Mouse (Mus musculus): ENCODE measurements around the gene Foxq1. TPM values are rescaled to one million over a fixed set of nuclear protein-coding genes. Genes with fewer than 3 reads are reported as not detected.

Foxq1 gene
- polyA plus RNA-seq, 2 experiments = 0.40 to 0.50 TPM

DNA sequence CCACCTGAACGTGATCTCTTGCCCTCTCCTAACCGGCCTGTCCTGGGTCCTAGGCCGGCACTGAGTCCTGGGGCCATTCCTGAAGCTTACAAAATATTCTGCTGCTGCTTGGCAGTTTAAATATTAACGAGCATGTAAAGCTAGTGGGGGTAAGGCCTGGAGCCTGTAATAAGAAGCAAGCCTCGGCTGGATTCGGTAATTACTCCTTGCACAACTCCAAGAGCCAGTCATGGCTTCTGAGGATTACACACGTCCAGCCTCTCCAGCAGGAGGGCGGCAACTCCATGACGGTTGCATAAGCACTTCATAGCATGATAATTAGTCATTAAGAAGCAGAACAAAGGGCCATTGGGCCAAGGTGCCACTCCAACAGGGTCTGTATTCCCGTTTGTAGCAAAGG lies 22.5 kb downstream of the Foxq1 start:
- TF ChIP-seq CTCF (IDR thresholded peaks at IDR 0.05; ENCODE audit: low read depth) (no peak), EP300 (IDR thresholded peaks at IDR 0.05; ENCODE audit: low read depth) (no peak)

GRCm38 (mm10) chr13:31579866-31580265 lies 23.9 kb downstream of the Foxq1 start:
- no peak overlapping the region for H3K27ac ChIP-seq
- H3K9ac ChIP-seq (replicated peaks) = no peak overlapping the region
- WGBS (ENCODE audit: insufficient replicate concordance) = 42% methylated on average over 9 of the region's 9 CpGs
- DNase-seq (ENCODE audit: low read depth in 3 of 3, low spot score in 3 of 3) (no peak), ATAC-seq (ENCODE audit: insufficient read depth) (no peak)
- H3K27me3 ChIP-seq (ENCODE audit: control insufficient read depth, insufficient read depth, low read length) = no peaks in the 10 kb centered on the region
- no peaks in the 10 kb centered on the region for H3K9me3 ChIP-seq (ENCODE audit: control insufficient read depth, low read length)
- TF ChIP-seq EP300 (IDR thresholded peaks at IDR 0.05; ENCODE audit: low read depth) (no peak), CTCF (IDR thresholded peaks at IDR 0.05; ENCODE audit: low read depth) (peak; percentile 66)
- H3K4me1 ChIP-seq (replicated peaks; ENCODE audit: control insufficient read depth in 2 of 2, insufficient read depth in 2 of 2, low read length in 1 of 2) = 0 out of 4 replicates have a peak, but pooled peaks cover 0 to 3% of the 10 kb centered on the region in 2 experiments
- H3K4me3 ChIP-seq (ENCODE audit: insufficient read depth in 1 of 2, low read depth in 2 of 2, low read length in 2 of 2) = no peak overlapping the region
- no peak overlapping the region for H3K4me2 ChIP-seq (ENCODE audit: low read depth)
- no peaks in the 10 kb centered on the region for H3K36me3 ChIP-seq (replicated peaks; ENCODE audit: control insufficient read depth, insufficient read depth, low read depth)

More for the DNA sequence above, 22.5 kb downstream of the Foxq1 start:
- Histone ChIP-seq H3K4me3 (ENCODE audit: insufficient read depth in 1 of 2, low read depth in 2 of 2, low read length in 2 of 2) (no peak overlapping the region), H3K27ac (no peak overlapping the region), H3K27me3 (ENCODE audit: control insufficient read depth, insufficient read depth, low read length) (no peaks in the 10 kb centered on the region), H3K9me3 (ENCODE audit: control insufficient read depth, low read length) (no peaks in the 10 kb centered on the region), H3K9ac (replicated peaks) (no peak overlapping the region), H3K4me2 (ENCODE audit: low read depth) (no peak overlapping the region), H3K4me1 (replicated peaks; ENCODE audit: control insufficient read depth in 2 of 2, insufficient read depth in 2 of 2, low read length in 1 of 2) (0 out of 4 replicates have a peak, but pooled peaks cover 0 to 3% of the 10 kb centered on the region in 2 experiments), H3K36me3 (replicated peaks; ENCODE audit: control insufficient read depth, insufficient read depth, low read depth) (no peaks in the 10 kb centered on the region)
- 51% methylated on average over 10 of the region's 10 CpGs for WGBS (ENCODE audit: insufficient replicate concordance)
- ATAC-seq (ENCODE audit: insufficient read depth) (no peak), DNase-seq (ENCODE audit: low read depth in 3 of 3, low spot score in 3 of 3) (no peak)

GRCm38 (mm10) chr13:31587341-31587740 lies 31.4 kb downstream of the Foxq1 start:
- no peak for DNase-seq (ENCODE audit: low read depth in 3 of 3, low spot score in 3 of 3)

DNA sequence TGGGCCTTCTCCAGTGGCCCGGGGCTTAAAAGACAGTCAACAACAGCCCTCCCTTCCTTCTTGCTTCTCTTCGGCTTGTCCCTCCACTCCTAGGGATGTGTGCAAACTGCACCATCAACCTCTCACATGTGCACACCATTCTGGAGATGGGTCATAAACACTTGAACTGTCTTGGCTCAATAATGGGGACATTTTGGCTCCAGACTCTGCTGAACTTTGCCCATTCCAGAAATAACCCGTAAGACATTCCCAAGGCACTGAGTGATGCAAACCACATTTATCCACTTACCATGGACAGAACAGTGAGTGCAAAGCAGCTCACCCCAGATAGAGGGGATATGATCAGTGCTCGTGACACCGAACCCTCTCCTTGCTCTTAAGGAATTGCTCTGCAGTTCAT lies 43.6 kb downstream of the Foxq1 start:
- TF ChIP-seq EP300 (IDR thresholded peaks at IDR 0.05; ENCODE audit: low read depth) (no peak), CTCF (IDR thresholded peaks at IDR 0.05; ENCODE audit: low read depth) (no peak)
- Histone ChIP-seq H3K9ac (replicated peaks) (no peak overlapping the region), H3K27ac (no peak overlapping the region), H3K4me2 (ENCODE audit: low read depth) (no peak overlapping the region), H3K36me3 (replicated peaks; ENCODE audit: control insufficient read depth, insufficient read depth, low read depth) (no peaks in the 10 kb centered on the region), H3K4me1 (replicated peaks; ENCODE audit: control insufficient read depth in 2 of 2, insufficient read depth in 2 of 2, low read length in 1 of 2) (no peaks in the 10 kb centered on the region), H3K27me3 (ENCODE audit: control insufficient read depth, insufficient read depth, low read length) (no peaks in the 10 kb centered on the region), H3K4me3 (ENCODE audit: insufficient read depth in 1 of 2, low read depth in 2 of 2, low read length in 2 of 2) (no peak overlapping the region), H3K9me3 (ENCODE audit: control insufficient read depth, low read length) (no peaks in the 10 kb centered on the region)
- WGBS (ENCODE audit: insufficient replicate concordance) = 62% methylated on average over 5 of the region's 5 CpGs
- DNase-seq (ENCODE audit: low read depth in 3 of 3, low spot score in 3 of 3) (no peak), ATAC-seq (ENCODE audit: insufficient read depth) (no peak)

More at GRCm38 (mm10) chr13:31587341-31587740, 31.4 kb downstream of the Foxq1 start:
- H3K9me3 ChIP-seq (ENCODE audit: control insufficient read depth, low read length) = no peaks in the 10 kb centered on the region
- no peak for TF ChIP-seq EP300 (IDR thresholded peaks at IDR 0.05; ENCODE audit: low read depth)
- TF ChIP-seq CTCF (IDR thresholded peaks at IDR 0.05; ENCODE audit: low read depth) = no peak
- no peak overlapping the region for H3K4me2 ChIP-seq (ENCODE audit: low read depth)
- H3K9ac ChIP-seq (replicated peaks) = no peak overlapping the region
- no peak for ATAC-seq (ENCODE audit: insufficient read depth)
- H3K27me3 ChIP-seq (ENCODE audit: control insufficient read depth, insufficient read depth, low read length) = no peaks in the 10 kb centered on the region
- H3K4me1 ChIP-seq (replicated peaks; ENCODE audit: control insufficient read depth in 2 of 2, insufficient read depth in 2 of 2, low read length in 1 of 2) = no peaks in the 10 kb centered on the region
- 56% methylated on average over 5 of the region's 5 CpGs for WGBS (ENCODE audit: insufficient replicate concordance)
- no peaks in the 10 kb centered on the region for H3K36me3 ChIP-seq (replicated peaks; ENCODE audit: control insufficient read depth, insufficient read depth, low read depth)
- H3K27ac ChIP-seq = no peak overlapping the region
- H3K4me3 ChIP-seq (ENCODE audit: insufficient read depth in 1 of 2, low read depth in 2 of 2, low read length in 2 of 2) = no peak overlapping the region

GRCm38 (mm10) chr13:31603964-31604363 lies 48.0 kb downstream of the Foxq1 start:
- Histone ChIP-seq H3K27ac (no peak overlapping the region), H3K4me3 (ENCODE audit: insufficient read depth in 1 of 2, low read depth in 2 of 2, low read length in 2 of 2) (no peak overlapping the region), H3K9ac (replicated peaks) (no peak overlapping the region), H3K4me2 (ENCODE audit: low read depth) (no peak overlapping the region), H3K27me3 (ENCODE audit: control insufficient read depth, insufficient read depth, low read length) (no peaks in the 10 kb centered on the region), H3K4me1 (replicated peaks; ENCODE audit: control insufficient read depth in 2 of 2, insufficient read depth in 2 of 2, low read length in 1 of 2) (no peaks in the 10 kb centered on the region), H3K9me3 (ENCODE audit: control insufficient read depth, low read length) (no peaks in the 10 kb centered on the region), H3K36me3 (replicated peaks; ENCODE audit: control insufficient read depth, insufficient read depth, low read depth) (no peaks in the 10 kb centered on the region)
- no peak for ATAC-seq (ENCODE audit: insufficient read depth)
- WGBS (ENCODE audit: insufficient replicate concordance) = 63% methylated on average over 6 of the region's 6 CpGs
- no peak for TF ChIP-seq CTCF (IDR thresholded peaks at IDR 0.05; ENCODE audit: low read depth)
- no peak for TF ChIP-seq EP300 (IDR thresholded peaks at IDR 0.05; ENCODE audit: low read depth)
- no peak for DNase-seq (ENCODE audit: low read depth in 3 of 3, low spot score in 3 of 3)

Other genes starting within 250 kb of the Foxq1 start
- gene A530084C06Rik, start 3.2 kb downstream of the Foxq1 start, polyA plus RNA-seq (2012; rRNA removed) = 0.04 and 0.06 TPM in 2 replicates
- gene A530084C06Rik, start 3.2 kb downstream of the Foxq1 start, polyA plus RNA-seq (2014; fragmentation: Nextera tagmentation; extraction: Ambion mirVana) = not detected in 2 replicates
- gene Foxf2, start 69.7 kb downstream of the Foxq1 start, polyA plus RNA-seq (2012; rRNA removed) = 0.09 and 0.12 TPM in 2 replicates
- gene Foxf2, start 69.7 kb downstream of the Foxq1 start, polyA plus RNA-seq (2014; fragmentation: Nextera tagmentation; extraction: Ambion mirVana) = not detected in 2 replicates